Mouse (Mus musculus): Measurements from ENCODE around the gene Smim1. TPM values are rescaled to one million over a fixed set of nuclear protein-coding genes. Genes with fewer than 3 reads are reported as not detected.

Gene Smim1
- polyA plus RNA-seq, 1 experiment: 9.5 TPM

- Histone ChIP-seq H3K27me3 (ENCODE audit: control insufficient read depth, insufficient read depth, insufficient read length) (peaks cover 68% of the 10 kb centered on the region), H3K79me2 (ENCODE audit: control insufficient read depth, insufficient read depth) (no peaks in the 10 kb centered on the region), H3K36me3 (ENCODE audit: control insufficient read depth, insufficient read depth) (no peaks in the 10 kb centered on the region), H3ac (ENCODE audit: control insufficient read depth, insufficient read length) (no peak overlapping the region), H3K4me3 (no peak overlapping the region), H3K4me2 (ENCODE audit: low read depth) (no peak overlapping the region)
- TF ChIP-seq MAX (IDR thresholded peaks at IDR 0.05; ENCODE audit: low read depth) (no peak), MYOG (IDR thresholded peaks at IDR 0.05; ENCODE audit: control insufficient read depth in 1 of 3, insufficient read depth in 1 of 3, insufficient read length in 2 of 3, low read depth in 2 of 3) (no peak), POLR2AphosphoS2 (IDR thresholded peaks at IDR 0.05; ENCODE audit: insufficient read length, low read depth) (no peak)
These were observed 11.1 kb upstream of the Smim1 start for GRCm38 (mm10) chr4:154037123-154037522.

- Histone ChIP-seq H3K4me3 (no peak overlapping the region), H3K79me2 (ENCODE audit: control insufficient read depth, insufficient read depth) (no peaks in the 10 kb centered on the region), H3K4me2 (ENCODE audit: low read depth) (no peak overlapping the region), H3K27me3 (ENCODE audit: control insufficient read depth, insufficient read depth, insufficient read length) (peaks cover 48% of the 10 kb centered on the region), H3K36me3 (ENCODE audit: control insufficient read depth, insufficient read depth) (no peaks in the 10 kb centered on the region), H3ac (ENCODE audit: control insufficient read depth, insufficient read length) (no peak overlapping the region)
- TF ChIP-seq POLR2AphosphoS2 (IDR thresholded peaks at IDR 0.05; ENCODE audit: insufficient read length, low read depth): no peak
- TF ChIP-seq TCF3 (IDR thresholded peaks at IDR 0.05; ENCODE audit: insufficient read length, low read depth): no peak
- TF ChIP-seq MAX (IDR thresholded peaks at IDR 0.05; ENCODE audit: low read depth): no peak
- TF ChIP-seq POLR2A (IDR thresholded peaks at IDR 0.05; ENCODE audit: insufficient read length, low read depth): no peak
- TF ChIP-seq REST (IDR thresholded peaks at IDR 0.05; ENCODE audit: insufficient read depth, insufficient read length): no peak
- TF ChIP-seq CEBPB (IDR thresholded peaks at IDR 0.05; ENCODE audit: insufficient read depth, poor library complexity, severe bottlenecking): no peak
- TF ChIP-seq E2F4 (IDR thresholded peaks at IDR 0.05; ENCODE audit: insufficient read depth): no peak
- TF ChIP-seq MYOD1 (IDR thresholded peaks at IDR 0.05; ENCODE audit: control insufficient read depth in 1 of 3, insufficient read length in 2 of 3, low read depth in 2 of 3): no peak
- no peak for TF ChIP-seq USF1 (IDR thresholded peaks at IDR 0.05; ENCODE audit: low read depth)
- no peak for TF ChIP-seq MYOG (IDR thresholded peaks at IDR 0.05; ENCODE audit: control insufficient read depth in 1 of 3, insufficient read depth in 1 of 3, insufficient read length in 2 of 3, low read depth in 2 of 3)
- TF ChIP-seq SRF (IDR thresholded peaks at IDR 0.05; ENCODE audit: control insufficient read depth, insufficient read length, low read depth): no peak
- no peak for TF ChIP-seq TCF12 (IDR thresholded peaks at IDR 0.05; ENCODE audit: insufficient read depth, poor library complexity, severe bottlenecking)
These were observed 2.6 kb upstream of the Smim1 start for GRCm38 (mm10) chr4:154028646-154029045.

GRCm38 (mm10) chr4:154028066-154028465 is 2.0 kb upstream of the Smim1 start:
- no peaks in the 10 kb centered on the region for H3K36me3 ChIP-seq (ENCODE audit: control insufficient read depth, insufficient read depth)
- H3K4me2 ChIP-seq (ENCODE audit: low read depth): no peak overlapping the region
- no peak overlapping the region for H3K4me3 ChIP-seq
- H3K27me3 ChIP-seq (ENCODE audit: control insufficient read depth, insufficient read depth, insufficient read length): peaks cover 42% of the 10 kb centered on the region
- no peak overlapping the region for H3ac ChIP-seq (ENCODE audit: control insufficient read depth, insufficient read length)
- no peak for TF ChIP-seq POLR2A (IDR thresholded peaks at IDR 0.05; ENCODE audit: insufficient read length, low read depth)
- TF ChIP-seq SRF (IDR thresholded peaks at IDR 0.05; ENCODE audit: control insufficient read depth, insufficient read length, low read depth): no peak
- no peak for TF ChIP-seq TCF3 (IDR thresholded peaks at IDR 0.05; ENCODE audit: insufficient read length, low read depth)
- TF ChIP-seq REST (IDR thresholded peaks at IDR 0.05; ENCODE audit: insufficient read depth, insufficient read length): no peak
- no peak for TF ChIP-seq TCF12 (IDR thresholded peaks at IDR 0.05; ENCODE audit: insufficient read depth, poor library complexity, severe bottlenecking)
- no peak for TF ChIP-seq USF1 (IDR thresholded peaks at IDR 0.05; ENCODE audit: low read depth)
- TF ChIP-seq POLR2AphosphoS2 (IDR thresholded peaks at IDR 0.05; ENCODE audit: insufficient read length, low read depth): no peak
- no peaks in the 10 kb centered on the region for H3K79me2 ChIP-seq (ENCODE audit: control insufficient read depth, insufficient read depth)

GRCm38 (mm10) chr4:154026441-154026761 is 371 bp upstream of the Smim1 start:
- TF ChIP-seq CEBPB (IDR thresholded peaks at IDR 0.05; ENCODE audit: insufficient read depth, poor library complexity, severe bottlenecking) (no peak), MYOG (IDR thresholded peaks at IDR 0.05; ENCODE audit: control insufficient read depth in 1 of 3, insufficient read depth in 1 of 3, insufficient read length in 2 of 3, low read depth in 2 of 3) (no peak)
- H3K36me3 ChIP-seq (ENCODE audit: control insufficient read depth, insufficient read depth): no peaks in the 10 kb centered on the region

GRCm38 (mm10) chr4:154024729-154025521 is 1.1 kb downstream of the Smim1 start:
- Histone ChIP-seq H3ac (ENCODE audit: control insufficient read depth, insufficient read length) (no peak overlapping the region), H3K27me3 (ENCODE audit: control insufficient read depth, insufficient read depth, insufficient read length) (peaks cover 18% of the 10 kb centered on the region), H3K4me3 (no peak overlapping the region), H3K36me3 (ENCODE audit: control insufficient read depth, insufficient read depth) (peaks cover 2% of the 10 kb centered on the region), H3K79me2 (ENCODE audit: control insufficient read depth, insufficient read depth) (no peaks in the 10 kb centered on the region), H3K4me2 (ENCODE audit: low read depth) (peak overlapping the region; percentile 48)
- TF ChIP-seq MAX (IDR thresholded peaks at IDR 0.05; ENCODE audit: low read depth) (no peak), MYOD1 (IDR thresholded peaks at IDR 0.05; ENCODE audit: control insufficient read depth in 1 of 3, insufficient read length in 2 of 3, low read depth in 2 of 3) (peak in 1 of 3 experiments; percentile 31)

More at GRCm38 (mm10) chr4:154026441-154026761, 371 bp upstream of the Smim1 start:
- Histone ChIP-seq H3K4me3 (no peak overlapping the region), H3K79me2 (ENCODE audit: control insufficient read depth, insufficient read depth) (no peaks in the 10 kb centered on the region), H3ac (ENCODE audit: control insufficient read depth, insufficient read length) (no peak overlapping the region), H3K4me2 (ENCODE audit: low read depth) (peak overlapping the region; percentile 45), H3K27me3 (ENCODE audit: control insufficient read depth, insufficient read depth, insufficient read length) (peaks cover 32% of the 10 kb centered on the region)
